Mouse (Mus musculus): ENCODE data around the gene Otud7b.

GRCm38 (mm10) chr3:96106151-96106550, 1.8 kb downstream of the Otud7b start:
- TF ChIP-seq CTCF (IDR thresholded peaks at IDR 0.05; ENCODE audit: low read depth, low read length), result no peak
- no peak for TF ChIP-seq POLR2A (IDR thresholded peaks at IDR 0.05; ENCODE audit: borderline replicate concordance, low read depth, low read length)
